Mouse (Mus musculus) lung, postnatal 10 days (tissue): Measurements from ENCODE around the gene Mbnl2.
A peak's percentile ranks its signal among the peaks of the same experiment; 100 is the strongest.

ENCODE experiments used
- DNase-seq: peaks from one replicate; pipeline ENCODE4 v3.0.0; 2021

Mbnl2 gene

GRCm38 (mm10) chr14:120441256-120441655, 165.8 kb downstream of the Mbnl2 start:
- DNase-seq = no peak

- no peak for DNase-seq
These were observed 166.4 kb downstream of the Mbnl2 start for GRCm38 (mm10) chr14:120441836-120442235.

GRCm38 (mm10) chr14:120454221-120454620, 178.8 kb downstream of the Mbnl2 start:
- DNase-seq = no peak

- no peak for DNase-seq
These were observed 188.7 kb downstream of the Mbnl2 start for GRCm38 (mm10) chr14:120463938-120464727.

- no peak for DNase-seq
These were observed 191.3 kb downstream of the Mbnl2 start for GRCm38 (mm10) chr14:120466816-120467215.

- DNase-seq = no peak
These were observed 193.8 kb downstream of the Mbnl2 start for GRCm38 (mm10) chr14:120469126-120469790.

GRCm38 (mm10) chr14:120476186-120476697, 200.8 kb downstream of the Mbnl2 start:
- no peak for DNase-seq

- peak; percentile 99 for DNase-seq
These were observed 202.0 kb downstream of the Mbnl2 start for GRCm38 (mm10) chr14:120477288-120477981.

- DNase-seq = peak; percentile 97
These were observed 202.6 kb downstream of the Mbnl2 start, which contains the start of gene Rap2a for GRCm38 (mm10) chr14:120477982-120478568. Rap2a (plus strand) TSS chr14:120478444.

GRCm38 (mm10) chr14:120478641-120479341, 203.3 kb downstream of the Mbnl2 start:
- DNase-seq = no peak

GRCm38 (mm10) chr14:120480341-120480900, 205.0 kb downstream of the Mbnl2 start:
- no peak for DNase-seq

GRCm38 (mm10) chr14:120480927-120481326, 205.5 kb downstream of the Mbnl2 start:
- no peak for DNase-seq
